Mouse (Mus musculus) liver, embryonic 14.5 days (tissue): Measurements from ENCODE around the gene Src.

Experiments
- CTCF ChIP-seq: IDR thresholded peaks from 2 replicates; pipeline ENCODE4 v1.5.1; 2016; ENCODE audit warnings: antibody characterized with exemption, low read depth, control low read depth
- EP300 ChIP-seq: IDR thresholded peaks from 2 replicates; pipeline ENCODE4 v1.6.1; 2016; ENCODE audit warnings: antibody characterized with exemption, low read depth

DNA sequence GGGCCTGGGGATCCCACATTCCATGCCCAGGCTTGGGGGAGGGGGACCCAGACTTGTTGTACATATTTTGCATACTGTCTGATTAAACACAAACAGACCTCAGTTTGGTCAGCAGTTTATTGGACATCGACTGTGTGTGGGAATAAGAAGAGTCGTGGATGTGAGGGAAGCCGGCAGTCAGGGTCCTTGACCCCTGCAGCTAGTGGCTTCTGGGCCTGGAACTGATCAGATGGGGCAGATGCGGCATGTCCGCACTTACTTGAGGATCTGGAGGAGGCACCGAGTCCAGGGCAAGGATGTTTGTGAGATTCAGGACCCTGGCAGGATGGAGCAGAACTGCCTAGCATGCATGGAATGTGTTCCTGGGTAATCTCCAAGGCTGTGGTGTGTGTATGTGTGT is 53.5 kb downstream of the Src start:
- no peak for TF ChIP-seq CTCF
- no peak for TF ChIP-seq EP300
